Mouse (Mus musculus) midbrain, embryonic 16.5 days (tissue): Measurements from ENCODE around the gene Phtf2. TPM values are rescaled to one million over a fixed set of nuclear protein-coding genes. Genes with fewer than 3 reads are reported as not detected.

ENCODE experiments used
- ATAC-seq: fragments of 200-750 bp; cut with Nextera tagmentation; 2 replicates; pipeline ENCODE4 v1.8.0; 2017; ENCODE audit warnings: moderate TSS enrichment
- H3K27ac ChIP-seq: fragments of 300-500 bp; sonication (generic); 2 replicates; pipeline ENCODE4 v1.5.1; 2014; ENCODE audit warnings: mild to moderate bottlenecking, low read length, mixed read lengths
- H3K27me3 ChIP-seq: fragments of 300-500 bp; sonication (generic); 2 replicates; pipeline ENCODE4 v1.6.1; 2014; ENCODE audit warnings: low read depth, low read length, mixed read lengths; ENCODE audit not compliant: control insufficient read depth, insufficient read depth
- H3K36me3 ChIP-seq: fragments of 300-500 bp; sonication (generic); 2 replicates; pipeline ENCODE4 v1.6.1; 2014; ENCODE audit warnings: mild to moderate bottlenecking, low read length, moderate library complexity, mixed read lengths; ENCODE audit not compliant: control insufficient read depth, insufficient read depth
- H3K4me1 ChIP-seq: fragments of 300-500 bp; sonication (generic); 2 replicates; pipeline ENCODE4 v1.6.1; 2014; ENCODE audit warnings: mild to moderate bottlenecking, low read length, mixed read lengths; ENCODE audit not compliant: control insufficient read depth, insufficient read depth
- H3K4me2 ChIP-seq: fragments of 300-500 bp; sonication (generic); 2 replicates; pipeline ENCODE4 v1.6.1; 2014; ENCODE audit warnings: mild to moderate bottlenecking, low read length, mixed read lengths
- H3K4me3 ChIP-seq: fragments of 300-500 bp; sonication (generic); 2 replicates; pipeline ENCODE4 v1.5.1; 2014; ENCODE audit warnings: low read depth, mild to moderate bottlenecking, low read length, moderate library complexity, mixed read lengths
- H3K9ac ChIP-seq: fragments of 300-500 bp; sonication (generic); 2 replicates; pipeline ENCODE4 v1.6.1; 2014; ENCODE audit warnings: low read depth, low read length, mixed read lengths
- H3K9me3 ChIP-seq: fragments of 300-500 bp; sonication (generic); replicated peaks from 2 replicates; pipeline ENCODE4 v1.6.1; 2014; ENCODE audit warnings: mild to moderate bottlenecking, low read length, mixed read lengths; ENCODE audit not compliant: control insufficient read depth, poor library complexity, severe bottlenecking
- WGBS: fragments of 180-500 bp; shearing (Covaris S2); extraction: QIAGEN DNeasy Blood & Tissue Kit; methylation state at CpG from one replicate; pipeline ENCODE4 v1.1.7; 2014; 5-methylcytosine and 5-hydroxymethylcytosine counted together
- polyA plus RNA-seq: library from polyadenylated mRNA; unstranded; fragments of >200 nt; fragmentation: Nextera tagmentation; extraction: Ambion mirVana; gene quantifications from 2 replicates; pipeline ENCODE4 v1.2.1, GENCODE M21; 2015

Gene Phtf2
- polyA plus RNA-seq, 1 experiment from 2014 or later: 27.6 TPM

DNA sequence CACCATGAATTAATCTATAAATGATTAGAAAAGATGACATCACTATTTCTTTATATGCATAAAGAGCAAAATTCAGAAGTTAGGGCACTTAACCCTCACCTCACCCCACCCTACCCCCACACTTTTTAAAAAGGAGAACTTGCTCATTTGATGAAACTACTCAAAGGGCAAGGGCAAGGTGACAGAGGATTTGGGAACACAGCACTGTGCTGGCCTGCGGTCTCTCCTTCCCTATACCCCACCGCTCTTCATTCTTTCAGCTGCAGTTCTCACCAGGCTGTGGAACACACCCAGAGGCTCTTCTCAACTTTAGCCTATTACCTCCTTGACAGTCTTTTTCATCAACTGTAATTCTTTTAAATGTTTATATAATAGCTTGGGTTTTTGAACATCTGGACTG, 34.9 kb downstream of the Phtf2 start:
- WGBS: 91% methylated on average over 2 of the region's 2 CpGs
- no peaks in the 10 kb centered on the region for H3K27me3 ChIP-seq
- ATAC-seq: no peak

GRCm38 (mm10) chr5:20843816-20844215, 38.1 kb downstream of the Phtf2 start:
- Histone ChIP-seq H3K4me2 (no peak overlapping the region), H3K9me3 (no peaks in the 10 kb centered on the region), H3K4me3 (no peak overlapping the region), H3K27ac (no peak overlapping the region), H3K9ac (no peak overlapping the region), H3K27me3 (no peaks in the 10 kb centered on the region), H3K36me3 (no peaks in the 10 kb centered on the region), H3K4me1 (no peaks in the 10 kb centered on the region)
- 65% methylated on average over 2 of the region's 2 CpGs for WGBS
- no peak for ATAC-seq

More for the DNA sequence above, 34.9 kb downstream of the Phtf2 start:
- Histone ChIP-seq H3K27ac (no peak overlapping the region), H3K4me3 (no peak overlapping the region), H3K4me1 (no peaks in the 10 kb centered on the region), H3K4me2 (no peak overlapping the region), H3K36me3 (no peaks in the 10 kb centered on the region), H3K9ac (no peak overlapping the region), H3K9me3 (no peaks in the 10 kb centered on the region)

GRCm38 (mm10) chr5:20843405-20843804, 38.5 kb downstream of the Phtf2 start:
- no peaks in the 10 kb centered on the region for H3K36me3 ChIP-seq
- H3K4me1 ChIP-seq: no peaks in the 10 kb centered on the region
- H3K4me2 ChIP-seq: no peak overlapping the region
- 100% methylated on average over 1 of the region's 3 CpGs for WGBS
- H3K9me3 ChIP-seq: no peaks in the 10 kb centered on the region
- H3K27ac ChIP-seq: no peak overlapping the region
- H3K9ac ChIP-seq: no peak overlapping the region
- no peaks in the 10 kb centered on the region for H3K27me3 ChIP-seq
- ATAC-seq: no peak
- no peak overlapping the region for H3K4me3 ChIP-seq

DNA sequence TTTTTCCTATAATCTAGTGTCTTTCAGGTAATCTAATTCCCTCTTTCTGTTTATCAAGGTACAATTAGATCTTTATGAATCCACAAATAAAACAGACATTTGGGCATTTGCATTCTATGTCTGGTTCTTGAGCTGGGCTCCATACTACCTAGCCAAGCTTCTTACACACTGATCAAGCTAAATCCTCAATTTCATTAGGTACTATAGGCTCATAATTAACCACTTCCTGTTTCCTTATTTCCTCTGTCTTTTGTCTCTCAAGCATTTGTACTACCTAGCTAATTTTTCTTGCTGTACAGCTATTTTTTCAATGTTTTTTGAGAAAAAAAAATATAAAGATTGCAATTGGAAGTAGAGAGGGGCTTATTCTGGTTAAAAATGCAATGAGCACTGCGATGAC, 44.8 kb downstream of the Phtf2 start:
- Histone ChIP-seq H3K4me3 (no peak overlapping the region), H3K9me3 (no peaks in the 10 kb centered on the region), H3K27ac (no peak overlapping the region), H3K4me1 (no peaks in the 10 kb centered on the region), H3K36me3 (no peaks in the 10 kb centered on the region), H3K9ac (no peak overlapping the region), H3K4me2 (no peak overlapping the region), H3K27me3 (no peaks in the 10 kb centered on the region)
- 97% methylated on average over 1 of the region's 1 CpGs for WGBS
- no peak for ATAC-seq

GRCm38 (mm10) chr5:20834399-20834798, 47.5 kb downstream of the Phtf2 start:
- Histone ChIP-seq H3K36me3 (no peaks in the 10 kb centered on the region), H3K9ac (no peak overlapping the region), H3K4me3 (no peak overlapping the region), H3K9me3 (no peaks in the 10 kb centered on the region), H3K27me3 (no peaks in the 10 kb centered on the region), H3K4me1 (no peaks in the 10 kb centered on the region), H3K27ac (no peak overlapping the region), H3K4me2 (no peak overlapping the region)
- 100% methylated on average over 1 of the region's 1 CpGs for WGBS
- ATAC-seq: no peak

GRCm38 (mm10) chr5:20831433-20831832, 50.5 kb downstream of the Phtf2 start:
- no peaks in the 10 kb centered on the region for H3K9me3 ChIP-seq
- H3K27ac ChIP-seq: no peak overlapping the region
- no peak for ATAC-seq
- no peaks in the 10 kb centered on the region for H3K36me3 ChIP-seq
- H3K27me3 ChIP-seq: no peaks in the 10 kb centered on the region
- no peak overlapping the region for H3K4me3 ChIP-seq
- H3K4me1 ChIP-seq: no peaks in the 10 kb centered on the region
- no peak overlapping the region for H3K9ac ChIP-seq
- no peak overlapping the region for H3K4me2 ChIP-seq
- 93% methylated on average over 2 of the region's 2 CpGs for WGBS

GRCm38 (mm10) chr5:20830717-20831116, 51.2 kb downstream of the Phtf2 start:
- ATAC-seq: no peak
- H3K4me1 ChIP-seq: no peaks in the 10 kb centered on the region
- no peaks in the 10 kb centered on the region for H3K36me3 ChIP-seq
- H3K4me2 ChIP-seq: no peak overlapping the region
- H3K9me3 ChIP-seq: no peaks in the 10 kb centered on the region
- no peak overlapping the region for H3K27ac ChIP-seq
- no peaks in the 10 kb centered on the region for H3K27me3 ChIP-seq
- no peak overlapping the region for H3K4me3 ChIP-seq
- no peak overlapping the region for H3K9ac ChIP-seq
- 89% methylated on average over 1 of the region's 1 CpGs for WGBS

DNA sequence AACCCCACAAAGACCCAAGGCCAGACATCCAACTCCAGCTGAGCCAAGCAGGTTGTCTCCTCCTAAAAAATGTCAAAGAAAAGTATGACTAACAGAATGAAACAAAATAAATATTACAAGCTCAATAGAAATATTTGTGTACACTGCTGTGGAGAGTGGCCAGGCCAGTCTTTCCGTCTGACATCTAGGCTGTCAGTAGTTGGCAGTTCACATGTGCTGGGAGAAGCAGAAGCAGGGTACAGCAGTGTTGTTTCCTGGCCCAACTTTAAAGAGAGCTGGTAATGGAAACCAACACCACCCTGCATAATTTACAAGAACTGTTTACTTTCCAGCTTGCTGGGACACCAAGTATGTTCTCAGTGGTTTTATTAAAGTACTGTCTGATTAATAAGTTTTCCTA, 60.3 kb downstream of the Phtf2 start:
- Histone ChIP-seq H3K27me3 (no peaks in the 10 kb centered on the region), H3K27ac (no peak overlapping the region), H3K9me3 (no peaks in the 10 kb centered on the region), H3K36me3 (no peaks in the 10 kb centered on the region), H3K4me3 (no peak overlapping the region), H3K4me1 (no peaks in the 10 kb centered on the region), H3K9ac (no peak overlapping the region), H3K4me2 (no peak overlapping the region)
- ATAC-seq: no peak
- WGBS: 86% methylated on average over 1 of the region's 1 CpGs

- H3K36me3 ChIP-seq: no peaks in the 10 kb centered on the region
- no peak for ATAC-seq
These were observed 60.8 kb downstream of the Phtf2 start for GRCm38 (mm10) chr5:20821122-20821521.

DNA sequence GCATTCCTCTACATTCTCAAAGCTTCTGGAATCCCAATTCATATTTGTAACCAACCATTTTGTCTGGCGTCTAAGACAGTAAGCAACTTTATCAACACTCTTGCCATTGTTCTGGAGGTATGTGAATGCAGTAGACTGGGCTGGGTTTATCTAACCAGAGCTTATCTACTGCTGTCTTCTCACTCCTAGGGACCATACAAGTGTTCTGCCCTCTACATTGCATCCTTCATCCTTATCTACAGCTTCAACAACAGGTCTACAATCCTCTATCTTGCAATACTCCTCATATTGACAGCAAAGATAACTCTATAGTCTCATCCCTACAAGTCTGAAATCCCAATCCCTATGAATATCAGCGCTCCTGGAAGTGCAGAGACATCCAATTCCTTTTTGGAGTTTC, 66.8 kb downstream of the Phtf2 start:
- Histone ChIP-seq H3K4me2 (no peak overlapping the region), H3K4me3 (no peak overlapping the region), H3K27ac (no peak overlapping the region), H3K9me3 (no peaks in the 10 kb centered on the region), H3K9ac (no peak overlapping the region), H3K27me3 (no peaks in the 10 kb centered on the region), H3K4me1 (no peaks in the 10 kb centered on the region), H3K36me3 (no peaks in the 10 kb centered on the region)
- ATAC-seq: no peak
- WGBS: 91% methylated on average over 2 of the region's 2 CpGs

More at GRCm38 (mm10) chr5:20821122-20821521, 60.8 kb downstream of the Phtf2 start:
- no peak overlapping the region for H3K4me2 ChIP-seq
- H3K27me3 ChIP-seq: no peaks in the 10 kb centered on the region
- H3K9me3 ChIP-seq: no peaks in the 10 kb centered on the region
- no peaks in the 10 kb centered on the region for H3K4me1 ChIP-seq
- H3K27ac ChIP-seq: no peak overlapping the region
- H3K4me3 ChIP-seq: no peak overlapping the region
- no peak overlapping the region for H3K9ac ChIP-seq
